Mouse (Mus musculus) left cerebral cortex, adult 9 months (tissue): ENCODE measurements at regions not wholly inside any gene's neighbourhood (a gene's known extent, or its start where the extent isn't known, plus 50 kb on each side); places are given as distances from the start of the nearest gene placed in this dataset.
"Not testable (repeated sequence)": the region's sequence is repeated elsewhere in the genome, so short reads cannot be mapped to it uniquely, and the experiment has no call there.

Experiments
- DNase-seq, 2 experiments: peaks; one replicate each; pipeline ENCODE4 v3.0.0; 2022; ENCODE audit warnings: low spot score in 2 of 2

- peak; percentile 21 to 60 for DNase-seq
Measured at GRCm38 (mm10) chr3:15016621-15017020, 130.5 kb downstream of the Car2 start.

GRCm38 (mm10) chr3:15022773-15023172 lies 136.7 kb downstream of the Car2 start:
- no peak for DNase-seq

- no peak for DNase-seq
Measured at GRCm38 (mm10) chr3:15040866-15041528, 154.9 kb downstream of the Car2 start.

- DNase-seq, result no peak
Measured at GRCm38 (mm10) chr3:15053968-15054367, 167.9 kb downstream of the Car2 start.

- not testable (repeated sequence) for DNase-seq
Measured at GRCm38 (mm10) chr3:15055516-15056256, 169.6 kb downstream of the Car2 start.

- DNase-seq, result not testable (repeated sequence)
Measured at GRCm38 (mm10) chr3:15056788-15057585, 170.9 kb downstream of the Car2 start.

GRCm38 (mm10) chr3:15065681-15066080 lies 179.6 kb downstream of the Car2 start:
- no peak for DNase-seq

- no peak for DNase-seq
Measured at GRCm38 (mm10) chr3:15068256-15068655, 182.2 kb downstream of the Car2 start.

GRCm38 (mm10) chr3:15071030-15071883 lies 185.2 kb downstream of the Car2 start:
- no peak for DNase-seq

GRCm38 (mm10) chr3:15073405-15073804 lies 187.3 kb downstream of the Car2 start:
- DNase-seq, result no peak

GRCm38 (mm10) chr3:15073847-15074246 lies 187.8 kb downstream of the Car2 start:
- DNase-seq, result no peak

GRCm38 (mm10) chr3:15074949-15075348 lies 188.9 kb downstream of the Car2 start:
- no peak for DNase-seq

GRCm38 (mm10) chr3:15090124-15090523 lies 204.1 kb downstream of the Car2 start:
- DNase-seq, result no peak

GRCm38 (mm10) chr3:15098206-15098817 lies 212.2 kb downstream of the Car2 start:
- no peak for DNase-seq

GRCm38 (mm10) chr3:15098981-15099380 lies 212.9 kb downstream of the Car2 start:
- no peak for DNase-seq

- no peak for DNase-seq
Measured at GRCm38 (mm10) chr3:15105627-15106026, 219.6 kb downstream of the Car2 start.

- DNase-seq, result no peak
Measured at GRCm38 (mm10) chr3:15106281-15106680, 220.2 kb downstream of the Car2 start.

GRCm38 (mm10) chr3:15107301-15107700 lies 221.2 kb downstream of the Car2 start:
- DNase-seq, result no peak

- DNase-seq, result no peak
Measured at GRCm38 (mm10) chr3:15108239-15108934, 222.3 kb downstream of the Car2 start.

GRCm38 (mm10) chr3:15110037-15110748 lies 221.9 kb downstream of the Gm9733 start:
- no peak for DNase-seq
